Mouse (Mus musculus) C2C12 (cell line): ENCODE measurements at regions not wholly inside any gene's neighbourhood (a gene's known extent, or its start where the extent isn't known, plus 50 kb on each side); places are given as distances from the start of the nearest gene placed in this dataset.

ENCODE experiments used
- CTCF ChIP-seq: IDR thresholded peaks from one replicate; pipeline ENCODE4 v1.5.1; 2011; ENCODE audit not compliant: control insufficient read depth, insufficient read depth, insufficient read length
- MYOD1 ChIP-seq: IDR thresholded peaks from one replicate; pipeline ENCODE4 v1.6.1; 2011; ENCODE audit warnings: low read depth; ENCODE audit not compliant: control insufficient read depth, insufficient read length

- no peak for TF ChIP-seq CTCF
- TF ChIP-seq MYOD1: no peak
These were observed 616.7 kb downstream of the Ntrk3 start for GRCm38 (mm10) chr7:78121151-78121486.
